Mouse (Mus musculus): Measurements from ENCODE around the gene Ifi209. TPM values are rescaled to one million over a fixed set of nuclear protein-coding genes. Genes with fewer than 3 reads are reported as not detected.

Ifi209 gene
- 100 to 1,000 TPM; 110 to 333 TPM for polyA plus RNA-seq (2017; shearing (Covaris generic))

GRCm38 (mm10) chr1:173630622-173631021 is at the start of gene Ifi209:
Gene Ifi209 (plus strand): TSS chr1:173630917.

GRCm38 (mm10) chr1:173598838-173599494 is 31.8 kb upstream of the Ifi209 start, which contains the start of gene Ifi213:
Gene Ifi213 (minus strand): TSS chr1:173599274.

GRCm38 (mm10) chr1:173673458-173674097 is 42.9 kb downstream of the Ifi209 start, which contains the start of gene Ifi208:
Gene Ifi208 (plus strand): TSS chr1:173673675.

Other genes starting within 250 kb of the Ifi209 start
- gene Ifi206, start 139.9 kb upstream of the Ifi209 start, polyA plus RNA-seq (2017; shearing (Covaris generic)) = 100 to 1,000 TPM; 120 to 199 TPM
- gene Ifi214, start 95.0 kb upstream of the Ifi209 start, polyA plus RNA-seq (2017; shearing (Covaris generic)) = 10 to 100 TPM; 15.2 to 60.8 TPM
- 100 to 1,000 TPM in 1 of 2 experiments, 10 to 100 TPM in 1; 67.3 to 186 TPM for gene Ifi213, start 31.6 kb upstream of the Ifi209 start, polyA plus RNA-seq (2017; shearing (Covaris generic))
- gene Ifi208, start 42.8 kb downstream of the Ifi209 start, polyA plus RNA-seq (2017; shearing (Covaris generic)) = 100 to 1,000 TPM in 1 of 2 experiments, 10 to 100 TPM in 1; 93.1 to 104 TPM
- gene Ifi207, start 110.8 kb downstream of the Ifi209 start, polyA plus RNA-seq (2017; shearing (Covaris generic)) = under 1 TPM; 0.18 to 0.34 TPM
- 1 to 10 TPM; 1.7 to 9.8 TPM for gene Ifi204, start 136.0 kb downstream of the Ifi209 start, polyA plus RNA-seq (2017; shearing (Covaris generic))